Mouse (Mus musculus): ENCODE results near the gene 9930104L06Rik. TPM values are rescaled to one million over a fixed set of nuclear protein-coding genes. Genes with fewer than 3 reads are reported as not detected.

9930104L06Rik gene
- polyA plus RNA-seq, 1 experiment from 2014 or later: 6.0 TPM

- no peak overlapping the region for H3K4me2 ChIP-seq (ENCODE audit: low read depth, low read length)
- H3K9me3 ChIP-seq (ENCODE audit: control insufficient read depth, low read length): no peaks in the 10 kb centered on the region
- H3K36me3 ChIP-seq (ENCODE audit: control insufficient read depth, insufficient read depth, low read length): no peaks in the 10 kb centered on the region
- 85% methylated on average over 7 of the region's 7 CpGs for WGBS
- ATAC-seq (ENCODE audit: low read depth): no peak
- no peaks in the 10 kb centered on the region for H3K4me1 ChIP-seq (ENCODE audit: control insufficient read depth, insufficient read depth, low read length)
- H3K27ac ChIP-seq (ENCODE audit: low read depth, low read length): no peak overlapping the region
- H3K27me3 ChIP-seq (ENCODE audit: control insufficient read depth, insufficient read depth, low read length): no peaks in the 10 kb centered on the region
- H3K9ac ChIP-seq (replicated peaks; ENCODE audit: low read depth, low read length): no peak overlapping the region
- H3K4me3 ChIP-seq (ENCODE audit: low read depth, low read length): no peak overlapping the region
These were observed 32.5 kb downstream of the 9930104L06Rik start for GRCm38 (mm10) chr4:124969219-124969848.

GRCm38 (mm10) chr4:124970194-124970593 lies 33.3 kb downstream of the 9930104L06Rik start:
- Histone ChIP-seq H3K9me3 (ENCODE audit: control insufficient read depth, low read length) (no peaks in the 10 kb centered on the region), H3K4me2 (ENCODE audit: low read depth, low read length) (no peak overlapping the region), H3K36me3 (ENCODE audit: control insufficient read depth, insufficient read depth, low read length) (no peaks in the 10 kb centered on the region), H3K27me3 (ENCODE audit: control insufficient read depth, insufficient read depth, low read length) (no peaks in the 10 kb centered on the region), H3K9ac (replicated peaks; ENCODE audit: low read depth, low read length) (no peak overlapping the region), H3K4me1 (ENCODE audit: control insufficient read depth, insufficient read depth, low read length) (no peaks in the 10 kb centered on the region), H3K4me3 (ENCODE audit: low read depth, low read length) (no peak overlapping the region), H3K27ac (ENCODE audit: low read depth, low read length) (no peak overlapping the region)
- WGBS: 76% methylated on average over 11 of the region's 11 CpGs
- no peak for ATAC-seq (ENCODE audit: low read depth)

GRCm38 (mm10) chr4:124970677-124971076 lies 33.8 kb downstream of the 9930104L06Rik start:
- no peak for ATAC-seq (ENCODE audit: low read depth)
- Histone ChIP-seq H3K9me3 (ENCODE audit: control insufficient read depth, low read length) (no peaks in the 10 kb centered on the region), H3K27ac (ENCODE audit: low read depth, low read length) (no peak overlapping the region), H3K36me3 (ENCODE audit: control insufficient read depth, insufficient read depth, low read length) (no peaks in the 10 kb centered on the region), H3K4me3 (ENCODE audit: low read depth, low read length) (no peak overlapping the region), H3K4me1 (ENCODE audit: control insufficient read depth, insufficient read depth, low read length) (no peaks in the 10 kb centered on the region), H3K4me2 (ENCODE audit: low read depth, low read length) (no peak overlapping the region), H3K9ac (replicated peaks; ENCODE audit: low read depth, low read length) (no peak overlapping the region), H3K27me3 (ENCODE audit: control insufficient read depth, insufficient read depth, low read length) (no peaks in the 10 kb centered on the region)
- 28% methylated on average over 5 of the region's 5 CpGs for WGBS

- no peaks in the 10 kb centered on the region for H3K9me3 ChIP-seq (ENCODE audit: control insufficient read depth, low read length)
- 89% methylated on average over 8 of the region's 8 CpGs for WGBS
- no peak overlapping the region for H3K9ac ChIP-seq (replicated peaks; ENCODE audit: low read depth, low read length)
- no peak overlapping the region for H3K27ac ChIP-seq (ENCODE audit: low read depth, low read length)
- no peak for ATAC-seq (ENCODE audit: low read depth)
- no peaks in the 10 kb centered on the region for H3K4me1 ChIP-seq (ENCODE audit: control insufficient read depth, insufficient read depth, low read length)
- no peak overlapping the region for H3K4me2 ChIP-seq (ENCODE audit: low read depth, low read length)
- no peak overlapping the region for H3K4me3 ChIP-seq (ENCODE audit: low read depth, low read length)
- H3K27me3 ChIP-seq (ENCODE audit: control insufficient read depth, insufficient read depth, low read length): no peaks in the 10 kb centered on the region
- H3K36me3 ChIP-seq (ENCODE audit: control insufficient read depth, insufficient read depth, low read length): no peaks in the 10 kb centered on the region
These were observed 34.2 kb downstream of the 9930104L06Rik start for GRCm38 (mm10) chr4:124971094-124971493.

- Histone ChIP-seq H3K4me3 (ENCODE audit: low read depth, low read length) (no peak overlapping the region), H3K9ac (replicated peaks; ENCODE audit: low read depth, low read length) (no peak overlapping the region), H3K36me3 (ENCODE audit: control insufficient read depth, insufficient read depth, low read length) (no peaks in the 10 kb centered on the region), H3K27ac (ENCODE audit: low read depth, low read length) (no peak overlapping the region), H3K9me3 (ENCODE audit: control insufficient read depth, low read length) (no peaks in the 10 kb centered on the region), H3K4me1 (ENCODE audit: control insufficient read depth, insufficient read depth, low read length) (no peaks in the 10 kb centered on the region), H3K27me3 (ENCODE audit: control insufficient read depth, insufficient read depth, low read length) (no peaks in the 10 kb centered on the region), H3K4me2 (ENCODE audit: low read depth, low read length) (no peak overlapping the region)
- ATAC-seq (ENCODE audit: low read depth): no peak
- WGBS: 52% methylated on average over 9 of the region's 9 CpGs
These were observed 35.5 kb downstream of the 9930104L06Rik start for GRCm38 (mm10) chr4:124972316-124972715.

- Histone ChIP-seq H3K9ac (replicated peaks; ENCODE audit: low read depth, low read length) (no peak overlapping the region), H3K27ac (ENCODE audit: low read depth, low read length) (no peak overlapping the region), H3K4me3 (ENCODE audit: low read depth, low read length) (no peak overlapping the region), H3K9me3 (ENCODE audit: control insufficient read depth, low read length) (no peaks in the 10 kb centered on the region), H3K4me1 (ENCODE audit: control insufficient read depth, insufficient read depth, low read length) (no peaks in the 10 kb centered on the region), H3K27me3 (ENCODE audit: control insufficient read depth, insufficient read depth, low read length) (no peaks in the 10 kb centered on the region), H3K4me2 (ENCODE audit: low read depth, low read length) (no peak overlapping the region), H3K36me3 (ENCODE audit: control insufficient read depth, insufficient read depth, low read length) (no peaks in the 10 kb centered on the region)
- no peak for ATAC-seq (ENCODE audit: low read depth)
- 84% methylated on average over 2 of the region's 2 CpGs for WGBS
These were observed 36.4 kb downstream of the 9930104L06Rik start for GRCm38 (mm10) chr4:124973296-124973695.

- H3K27me3 ChIP-seq (ENCODE audit: control insufficient read depth, insufficient read depth, low read length): peaks cover 4% of the 10 kb centered on the region; the same call in 1 of the 2 replicates
- no peak overlapping the region for H3K27ac ChIP-seq (ENCODE audit: low read depth, low read length)
- H3K36me3 ChIP-seq (ENCODE audit: control insufficient read depth, insufficient read depth, low read length): no peaks in the 10 kb centered on the region
- H3K4me2 ChIP-seq (ENCODE audit: low read depth, low read length): no peak overlapping the region
- 38% methylated on average over 5 of the region's 5 CpGs for WGBS
- no peaks in the 10 kb centered on the region for H3K9me3 ChIP-seq (ENCODE audit: control insufficient read depth, low read length)
- no peak overlapping the region for H3K9ac ChIP-seq (replicated peaks; ENCODE audit: low read depth, low read length)
- H3K4me1 ChIP-seq (ENCODE audit: control insufficient read depth, insufficient read depth, low read length): no peaks in the 10 kb centered on the region
- no peak for ATAC-seq (ENCODE audit: low read depth)
- no peak overlapping the region for H3K4me3 ChIP-seq (ENCODE audit: low read depth, low read length)
These were observed 41.4 kb downstream of the 9930104L06Rik start for GRCm38 (mm10) chr4:124978201-124978600.

GRCm38 (mm10) chr4:124983893-124984526 lies 47.2 kb downstream of the 9930104L06Rik start:
- H3K9me3 ChIP-seq (ENCODE audit: control insufficient read depth, low read length): no peaks in the 10 kb centered on the region
- H3K27ac ChIP-seq (ENCODE audit: low read depth, low read length): no peak overlapping the region
- peak; percentile 34; the same call in 1 of the 2 replicates for ATAC-seq (ENCODE audit: low read depth)
- H3K27me3 ChIP-seq (ENCODE audit: control insufficient read depth, insufficient read depth, low read length): peaks cover 38% of the 10 kb centered on the region
- H3K4me2 ChIP-seq (ENCODE audit: low read depth, low read length): no peak overlapping the region
- H3K9ac ChIP-seq (replicated peaks; ENCODE audit: low read depth, low read length): no peak overlapping the region
- peaks cover 7% of the 10 kb centered on the region; the same call in 1 of the 2 replicates for H3K4me1 ChIP-seq (ENCODE audit: control insufficient read depth, insufficient read depth, low read length)
- WGBS: 18% methylated on average over 9 of the region's 9 CpGs
- H3K36me3 ChIP-seq (ENCODE audit: control insufficient read depth, insufficient read depth, low read length): no peaks in the 10 kb centered on the region
- no peak overlapping the region for H3K4me3 ChIP-seq (ENCODE audit: low read depth, low read length)

GRCm38 (mm10) chr4:124984871-124985670 lies 48.2 kb downstream of the 9930104L06Rik start:
- Histone ChIP-seq H3K4me3 (ENCODE audit: low read depth, low read length) (no peak overlapping the region), H3K9me3 (ENCODE audit: control insufficient read depth, low read length) (no peaks in the 10 kb centered on the region)
- WGBS: 10% methylated on average over 18 of the region's 18 CpGs

More at GRCm38 (mm10) chr4:124984871-124985670, 48.2 kb downstream of the 9930104L06Rik start:
- H3K27me3 ChIP-seq (ENCODE audit: control insufficient read depth, insufficient read depth, low read length): peaks cover 47% of the 10 kb centered on the region
- no peak overlapping the region for H3K9ac ChIP-seq (replicated peaks; ENCODE audit: low read depth, low read length)
- no peak for ATAC-seq (ENCODE audit: low read depth)
- H3K36me3 ChIP-seq (ENCODE audit: control insufficient read depth, insufficient read depth, low read length): no peaks in the 10 kb centered on the region
- H3K4me1 ChIP-seq (ENCODE audit: control insufficient read depth, insufficient read depth, low read length): peaks cover 12% of the 10 kb centered on the region; the same call in 1 of the 2 replicates
- no peak overlapping the region for H3K27ac ChIP-seq (ENCODE audit: low read depth, low read length)
- no peak overlapping the region for H3K4me2 ChIP-seq (ENCODE audit: low read depth, low read length)

Measured in neural tube, embryonic 14.5 days (tissue).